Mouse (Mus musculus): ENCODE measurements around the gene Pip4k2c.

GRCm38 (mm10) chr10:127188465-127189115 lies 22.8 kb downstream of the Pip4k2c start:
- no peak for TF ChIP-seq EP300 (IDR thresholded peaks at IDR 0.05; ENCODE audit: low read depth)
- no peak for TF ChIP-seq CTCF (IDR thresholded peaks at IDR 0.05; ENCODE audit: low read depth)

All from heart, postnatal 0 days (tissue).